Mouse (Mus musculus): ENCODE data around the gene Cdc5l.

The Cdc5l gene

GRCm38 (mm10) chr17:45408719-45409118, 24.8 kb downstream of the Cdc5l start:
- Histone ChIP-seq H3K36me3 (ENCODE audit: insufficient read depth, low read length) (peaks cover 94% of the 10 kb centered on the region), H3K27me3 (ENCODE audit: insufficient read depth, low read length) (no peaks in the 10 kb centered on the region), H3K9me3 (ENCODE audit: low read length) (no peaks in the 10 kb centered on the region), H3K4me3 (replicated peaks; ENCODE audit: low read length) (no peak overlapping the region), H3K4me1 (replicated peaks; ENCODE audit: low read depth, low read length) (peaks cover 26% of the 10 kb centered on the region)
- TF ChIP-seq CTCF (conservative IDR thresholded peaks at IDR 0.05; ENCODE audit: low read length): no peak
- no peak for TF ChIP-seq NANOG (IDR thresholded peaks at IDR 0.05; ENCODE audit: borderline replicate concordance, low read length)
- no peak for TF ChIP-seq POU5F1 (IDR thresholded peaks at IDR 0.05; ENCODE audit: borderline replicate concordance, low read length)

- Histone ChIP-seq H3K27me3 (ENCODE audit: insufficient read depth, low read length) (no peaks in the 10 kb centered on the region), H3K36me3 (ENCODE audit: insufficient read depth, low read length) (peaks cover 94% of the 10 kb centered on the region), H3K9me3 (ENCODE audit: low read length) (no peaks in the 10 kb centered on the region), H3K4me3 (replicated peaks; ENCODE audit: low read length) (no peak overlapping the region), H3K4me1 (replicated peaks; ENCODE audit: low read depth, low read length) (peaks cover 36% of the 10 kb centered on the region)
- TF ChIP-seq POU5F1 (IDR thresholded peaks at IDR 0.05; ENCODE audit: borderline replicate concordance, low read length): no peak
- TF ChIP-seq CTCF (conservative IDR thresholded peaks at IDR 0.05; ENCODE audit: low read length): peak; percentile 41
Measured at GRCm38 (mm10) chr17:45406281-45406680, 27.3 kb downstream of the Cdc5l start.

GRCm38 (mm10) chr17:45403207-45403606, 30.3 kb downstream of the Cdc5l start:
- TF ChIP-seq POU5F1 (IDR thresholded peaks at IDR 0.05; ENCODE audit: borderline replicate concordance, low read length): no peak
- TF ChIP-seq CTCF (conservative IDR thresholded peaks at IDR 0.05; ENCODE audit: low read length): peak; percentile 60
- no peak for TF ChIP-seq NANOG (IDR thresholded peaks at IDR 0.05; ENCODE audit: borderline replicate concordance, low read length)
- no peaks in the 10 kb centered on the region for H3K9me3 ChIP-seq (ENCODE audit: low read length)
- no peak overlapping the region for H3K4me3 ChIP-seq (replicated peaks; ENCODE audit: low read length)
- peaks cover 52% of the 10 kb centered on the region for H3K4me1 ChIP-seq (replicated peaks; ENCODE audit: low read depth, low read length)
- H3K36me3 ChIP-seq (ENCODE audit: insufficient read depth, low read length): peaks cover 95% of the 10 kb centered on the region
- H3K27me3 ChIP-seq (ENCODE audit: insufficient read depth, low read length): no peaks in the 10 kb centered on the region

- Histone ChIP-seq H3K4me1 (replicated peaks; ENCODE audit: low read depth, low read length) (peaks cover 56% of the 10 kb centered on the region), H3K4me3 (replicated peaks; ENCODE audit: low read length) (no peak overlapping the region), H3K36me3 (ENCODE audit: insufficient read depth, low read length) (peaks cover 95% of the 10 kb centered on the region), H3K27me3 (ENCODE audit: insufficient read depth, low read length) (no peaks in the 10 kb centered on the region), H3K9me3 (ENCODE audit: low read length) (no peaks in the 10 kb centered on the region)
- no peak for TF ChIP-seq POU5F1 (IDR thresholded peaks at IDR 0.05; ENCODE audit: borderline replicate concordance, low read length)
- no peak for TF ChIP-seq CTCF (conservative IDR thresholded peaks at IDR 0.05; ENCODE audit: low read length)
- TF ChIP-seq NANOG (IDR thresholded peaks at IDR 0.05; ENCODE audit: borderline replicate concordance, low read length): no peak
Measured at GRCm38 (mm10) chr17:45402601-45403000, 30.9 kb downstream of the Cdc5l start.

- Histone ChIP-seq H3K27me3 (ENCODE audit: insufficient read depth, low read length) (no peaks in the 10 kb centered on the region), H3K9me3 (ENCODE audit: low read length) (no peaks in the 10 kb centered on the region), H3K4me3 (replicated peaks; ENCODE audit: low read length) (no peak overlapping the region), H3K4me1 (replicated peaks; ENCODE audit: low read depth, low read length) (peaks cover 54% of the 10 kb centered on the region), H3K36me3 (ENCODE audit: insufficient read depth, low read length) (peaks cover 93% of the 10 kb centered on the region)
- TF ChIP-seq CTCF (conservative IDR thresholded peaks at IDR 0.05; ENCODE audit: low read length) (no peak), NANOG (IDR thresholded peaks at IDR 0.05; ENCODE audit: borderline replicate concordance, low read length) (no peak), POU5F1 (IDR thresholded peaks at IDR 0.05; ENCODE audit: borderline replicate concordance, low read length) (no peak)
Measured at GRCm38 (mm10) chr17:45402126-45402525, 31.4 kb downstream of the Cdc5l start.

- Histone ChIP-seq H3K4me1 (replicated peaks; ENCODE audit: low read depth, low read length) (peaks cover 54% of the 10 kb centered on the region), H3K36me3 (ENCODE audit: insufficient read depth, low read length) (peaks cover 94% of the 10 kb centered on the region), H3K4me3 (replicated peaks; ENCODE audit: low read length) (no peak overlapping the region), H3K27me3 (ENCODE audit: insufficient read depth, low read length) (no peaks in the 10 kb centered on the region), H3K9me3 (ENCODE audit: low read length) (no peaks in the 10 kb centered on the region)
- no peak for TF ChIP-seq CTCF (conservative IDR thresholded peaks at IDR 0.05; ENCODE audit: low read length)
- no peak for TF ChIP-seq NANOG (IDR thresholded peaks at IDR 0.05; ENCODE audit: borderline replicate concordance, low read length)
- TF ChIP-seq POU5F1 (IDR thresholded peaks at IDR 0.05; ENCODE audit: borderline replicate concordance, low read length): no peak
Measured at GRCm38 (mm10) chr17:45401126-45401905, 32.2 kb downstream of the Cdc5l start.

GRCm38 (mm10) chr17:45398021-45398420, 35.5 kb downstream of the Cdc5l start:
- no peak overlapping the region for H3K4me3 ChIP-seq (replicated peaks; ENCODE audit: low read length)
- no peak for TF ChIP-seq POU5F1 (IDR thresholded peaks at IDR 0.05; ENCODE audit: borderline replicate concordance, low read length)
- no peak for TF ChIP-seq NANOG (IDR thresholded peaks at IDR 0.05; ENCODE audit: borderline replicate concordance, low read length)

GRCm38 (mm10) chr17:45397541-45397940, 36.0 kb downstream of the Cdc5l start:
- TF ChIP-seq CTCF (conservative IDR thresholded peaks at IDR 0.05; ENCODE audit: low read length) (peak; percentile 36), NANOG (IDR thresholded peaks at IDR 0.05; ENCODE audit: borderline replicate concordance, low read length) (no peak), POU5F1 (IDR thresholded peaks at IDR 0.05; ENCODE audit: borderline replicate concordance, low read length) (no peak)

More at GRCm38 (mm10) chr17:45398021-45398420, 35.5 kb downstream of the Cdc5l start:
- Histone ChIP-seq H3K36me3 (ENCODE audit: insufficient read depth, low read length) (peaks cover 93% of the 10 kb centered on the region), H3K27me3 (ENCODE audit: insufficient read depth, low read length) (no peaks in the 10 kb centered on the region), H3K4me1 (replicated peaks; ENCODE audit: low read depth, low read length) (peaks cover 57% of the 10 kb centered on the region), H3K9me3 (ENCODE audit: low read length) (no peaks in the 10 kb centered on the region)

GRCm38 (mm10) chr17:45394612-45395011, 38.9 kb downstream of the Cdc5l start:
- no peak; the same call in 1 of the 2 replicates for TF ChIP-seq CTCF (conservative IDR thresholded peaks at IDR 0.05; ENCODE audit: low read length)
- TF ChIP-seq POU5F1 (IDR thresholded peaks at IDR 0.05; ENCODE audit: borderline replicate concordance, low read length): no peak
- no peak for TF ChIP-seq NANOG (IDR thresholded peaks at IDR 0.05; ENCODE audit: borderline replicate concordance, low read length)
- H3K4me1 ChIP-seq (replicated peaks; ENCODE audit: low read depth, low read length): peaks cover 41% of the 10 kb centered on the region
- no peaks in the 10 kb centered on the region for H3K9me3 ChIP-seq (ENCODE audit: low read length)
- peaks cover 93% of the 10 kb centered on the region for H3K36me3 ChIP-seq (ENCODE audit: insufficient read depth, low read length)
- no peak overlapping the region for H3K4me3 ChIP-seq (replicated peaks; ENCODE audit: low read length)
- H3K27me3 ChIP-seq (ENCODE audit: insufficient read depth, low read length): no peaks in the 10 kb centered on the region

More at GRCm38 (mm10) chr17:45397541-45397940, 36.0 kb downstream of the Cdc5l start:
- H3K4me3 ChIP-seq (replicated peaks; ENCODE audit: low read length): no peak overlapping the region
- peaks cover 93% of the 10 kb centered on the region for H3K36me3 ChIP-seq (ENCODE audit: insufficient read depth, low read length)
- H3K9me3 ChIP-seq (ENCODE audit: low read length): no peaks in the 10 kb centered on the region
- H3K27me3 ChIP-seq (ENCODE audit: insufficient read depth, low read length): no peaks in the 10 kb centered on the region
- peaks cover 53% of the 10 kb centered on the region for H3K4me1 ChIP-seq (replicated peaks; ENCODE audit: low read depth, low read length)

All from E14TG2a.4 (cell line).